17 mouse cellular contexts compared by ENCODE assay signal in the genomic region with DNA sequence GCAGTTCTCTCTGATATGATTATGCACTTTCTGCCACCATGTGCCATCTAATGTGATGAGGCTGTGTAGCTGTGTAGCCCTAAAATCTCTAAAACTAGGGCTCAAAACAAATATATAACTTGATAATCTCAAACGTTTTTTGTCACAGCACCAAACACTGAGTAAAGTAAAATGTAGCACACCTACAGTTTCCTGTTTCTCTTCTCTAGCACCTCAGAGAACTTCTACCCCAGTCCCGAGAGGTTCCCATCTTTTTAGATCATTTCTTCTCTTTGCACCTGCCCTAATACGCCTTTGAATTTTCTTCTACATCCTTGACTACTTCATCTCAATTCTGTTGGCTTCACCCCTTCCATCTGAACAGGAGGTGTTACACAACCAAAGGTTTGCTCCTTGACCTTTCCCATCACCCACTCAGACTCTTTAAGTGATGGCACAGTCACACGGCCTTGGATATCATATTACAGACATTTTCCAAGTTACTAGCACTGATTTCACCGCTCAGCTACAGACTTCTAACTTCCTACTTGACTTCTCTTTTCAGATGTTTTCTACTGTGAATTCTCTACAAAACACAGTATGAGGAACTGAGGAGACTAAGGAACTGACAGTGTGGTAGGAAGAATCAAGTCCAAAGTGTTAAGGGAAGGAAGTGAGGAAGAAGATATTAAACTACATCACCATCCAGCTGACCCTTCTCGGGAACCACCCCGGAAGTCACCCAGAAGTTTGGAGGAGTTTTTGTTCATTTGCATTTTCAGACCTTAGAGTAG.
A peak's percentile ranks its signal among the peaks of the same experiment; 100 is the strongest.
DNase-seq lines count a peak whose midpoint lies in the region; ATAC-seq and TF ChIP-seq lines count a peak whose summit lies in the region.
"Had no signal": no experiment of that assay in that cellular context is flagged by ENCODE, and none has a peak within 500 bp of the region (broad histone marks: within the 10 kb centered on the region; RNA-seq: fewer than 3 reads in every experiment).

No protein-coding gene starts in this region.

- no peak for TF ChIP-seq POLR2A in lung, adult 2 months (IDR thresholded peaks at IDR 0.05; ENCODE audit: borderline replicate concordance, extremely low read depth, low read depth, low read length)
- TF ChIP-seq POLR2A in small intestine, adult 2 months (IDR thresholded peaks at IDR 0.05; ENCODE audit: low read depth, low read length): no peak

- no peak overlapping the region for H3K4me2 ChIP-seq in forebrain, embryonic 13.5 days
- H3K4me2 ChIP-seq: intestine, embryonic 15.5 days had no signal

- H3K4me3 ChIP-seq in lung, adult 2 months (replicated peaks; ENCODE audit: extremely low read depth, low read depth, low read length): no peak overlapping the region
- H3K4me3 ChIP-seq in small intestine, adult 2 months (ENCODE audit: low read depth, low read length): no peak overlapping the region
- H3K4me3 ChIP-seq in forebrain, embryonic 13.5 days: no peak overlapping the region
- H3K4me3 ChIP-seq: embryonic facial prominence, embryonic 10.5 days; forebrain, embryonic 10.5 days; intestine, embryonic 15.5 days; megakaryocyte, embryonic 14.5 days had no signal

- WGBS in lung, adult 2 months: 64% methylated on average over 7 of the region's 7 CpGs
- WGBS in small intestine, adult 2 months: 75% methylated on average over 7 of the region's 7 CpGs
- 87% methylated on average over 7 of the region's 7 CpGs for WGBS in forebrain, embryonic 13.5 days

- no peaks in the 10 kb centered on the region; the same call in 1 of the 2 replicates for H3K9me3 ChIP-seq in forebrain, embryonic 13.5 days (replicated peaks)
- H3K9me3 ChIP-seq: G1E; intestine, embryonic 15.5 days had no signal

- ATAC-seq in CD4-positive, CD25-positive, alpha-beta regulatory T cell, adult 4 months: peak; percentile 61
- peak; percentile 65 to 67 for ATAC-seq in hematopoietic stem cell, adult 5-6 weeks (replicated peaks in 1 of 2; ENCODE audit: insufficient read depth in 1 of 2, low FRiP score in 2 of 2, low TSS enrichment in 1 of 2, low read depth in 1 of 2, poor library complexity in 2 of 2, severe bottlenecking in 2 of 2)
- ATAC-seq in forebrain, embryonic 13.5 days: no peak
- ATAC-seq: intestine, embryonic 15.5 days had no signal

- DNase-seq in lung, adult 18-20 months: peak; percentile 62 to 63
- no peak for DNase-seq in lung, adult 2 months
- no peak for DNase-seq in left cerebral cortex, adult 11 months (ENCODE audit: low spot score)
- DNase-seq: cerebellum, adult 11 months; heart, adult 11 months; heart, postnatal 14 days; kidney, postnatal 10 days; thymus, postnatal 36 days had no signal

- H3K4me1 ChIP-seq in lung, adult 2 months (ENCODE audit: control insufficient read depth, insufficient read depth, low read length): peaks cover 2% of the 10 kb centered on the region; the same call in 1 of the 2 replicates
- H3K4me1 ChIP-seq in small intestine, adult 2 months (ENCODE audit: control insufficient read depth, insufficient read depth, insufficient read length, low read length): no peaks in the 10 kb centered on the region
- no peaks in the 10 kb centered on the region for H3K4me1 ChIP-seq in forebrain, embryonic 13.5 days
- H3K4me1 ChIP-seq: forebrain, embryonic 10.5 days; intestine, embryonic 15.5 days had no signal

- H3K27ac ChIP-seq in small intestine, adult 2 months (ENCODE audit: insufficient read depth, low read depth, low read length): peak overlapping the region; percentile 41; the same call in 1 of the 2 replicates
- H3K27ac ChIP-seq in forebrain, embryonic 13.5 days: no peak overlapping the region
- H3K27ac ChIP-seq: embryonic facial prominence, embryonic 10.5 days; forebrain, embryonic 10.5 days; intestine, embryonic 15.5 days had no signal

- H3K36me3 ChIP-seq in small intestine, adult 2 months (ENCODE audit: control insufficient read depth, insufficient read depth, low read length): no peaks in the 10 kb centered on the region
- no peaks in the 10 kb centered on the region for H3K36me3 ChIP-seq in forebrain, embryonic 13.5 days (ENCODE audit: poor library complexity, severe bottlenecking)
- H3K36me3 ChIP-seq: embryonic facial prominence, embryonic 10.5 days; forebrain, embryonic 10.5 days; G1E; intestine, embryonic 15.5 days had no signal

- H3K9ac ChIP-seq in forebrain, embryonic 13.5 days: no peak overlapping the region
- H3K9ac ChIP-seq: intestine, embryonic 15.5 days had no signal

- no peak for TF ChIP-seq CTCF in lung, adult 2 months (IDR thresholded peaks at IDR 0.05; ENCODE audit: insufficient read depth, low read length)
- TF ChIP-seq CTCF in small intestine, adult 2 months (IDR thresholded peaks at IDR 0.05; ENCODE audit: extremely low read depth, insufficient read length, insufficient replicate concordance, low read depth, low read length): no peak

- H3K27me3 ChIP-seq in small intestine, adult 2 months (ENCODE audit: control insufficient read depth, insufficient read depth, low read length): no peaks in the 10 kb centered on the region
- H3K27me3 ChIP-seq in forebrain, embryonic 13.5 days: no peaks in the 10 kb centered on the region
- H3K27me3 ChIP-seq: intestine, embryonic 15.5 days; megakaryocyte, embryonic 14.5 days had no signal

Comparison
In these comparisons a context has a peak if more than half of its experiments do, and no peak if none do; other contexts are left out.
1. DNase-seq: peak in lung, adult 18-20 months (2 of 2); none in lung, adult 2 months (single experiment) and left cerebral cortex, adult 11 months (single experiment).